Mouse (Mus musculus) embryonic facial prominence, embryonic 11.5 days (tissue): ENCODE data around the gene Rflnb. TPM values are rescaled to one million over a fixed set of nuclear protein-coding genes. Genes with fewer than 3 reads are reported as not detected.
A peak's percentile ranks its signal among the peaks of the same experiment; 100 is the strongest.

Source experiments
- ATAC-seq: fragments of 200-750 bp; cut with Nextera tagmentation; replicated peaks from 2 replicates; pipeline ENCODE4 v1.8.0; 2017; ENCODE audit warnings: low read depth; ENCODE audit not compliant: insufficient number of reproducible peaks, low FRiP score, low TSS enrichment
- DNase-seq: peaks from one replicate; pipeline ENCODE4 v3.0.0-alpha.2; 2015; ENCODE audit warnings: low spot score
- H3K27ac ChIP-seq: fragments of 300-500 bp; sonication (generic); replicated peaks from 2 replicates; pipeline ENCODE4 v1.5.1; 2014; ENCODE audit warnings: mild to moderate bottlenecking, low read depth, low read length, control low read depth
- H3K27me3 ChIP-seq: fragments of 300-500 bp; sonication (generic); 2 replicates; pipeline ENCODE4 v1.6.1; 2014; ENCODE audit warnings: mild to moderate bottlenecking, low read length, moderate library complexity, mixed read lengths; ENCODE audit not compliant: control insufficient read depth, insufficient read depth
- H3K36me3 ChIP-seq: fragments of 300-500 bp; sonication (generic); replicated peaks from 2 replicates; pipeline ENCODE4 v1.6.1; 2014; ENCODE audit warnings: low read depth, mild to moderate bottlenecking, low read length, moderate library complexity, mixed read lengths; ENCODE audit not compliant: control insufficient read depth, insufficient read depth
- H3K4me1 ChIP-seq: fragments of 300-500 bp; sonication (generic); 2 replicates; pipeline ENCODE4 v1.6.1; 2014; ENCODE audit warnings: low read length, mixed read lengths; ENCODE audit not compliant: control insufficient read depth, insufficient read depth
- H3K4me2 ChIP-seq: fragments of 300-500 bp; sonication (generic); 2 replicates; pipeline ENCODE4 v1.6.1; 2014; ENCODE audit warnings: low read depth, mild to moderate bottlenecking, control low read depth, low read length, moderate library complexity
- H3K4me3 ChIP-seq: fragments of 300-500 bp; sonication (generic); 2 replicates; pipeline ENCODE4 v1.5.1; 2014; ENCODE audit warnings: low read depth, low read length, control low read depth
- H3K9ac ChIP-seq: fragments of 300-500 bp; sonication (generic); replicated peaks from 2 replicates; pipeline ENCODE4 v1.6.1; 2014; ENCODE audit warnings: mild to moderate bottlenecking, control low read depth, low read length
- H3K9me3 ChIP-seq: fragments of 300-500 bp; sonication (generic); replicated peaks from 2 replicates; pipeline ENCODE4 v1.6.1; 2016; ENCODE audit warnings: mild to moderate bottlenecking, low read length, inconsistent platforms, mixed read lengths; ENCODE audit not compliant: control insufficient read depth
- WGBS: fragments of 180-500 bp; shearing (Covaris S2); extraction: QIAGEN DNeasy Blood & Tissue Kit; methylation state at CpG from one replicate; pipeline ENCODE4 v1.1.7; 2014; 5-methylcytosine and 5-hydroxymethylcytosine counted together
- polyA plus RNA-seq: library from polyadenylated mRNA; unstranded; fragments of >200 nt; fragmentation: Nextera tagmentation; extraction: Ambion mirVana; gene quantifications from 2 replicates; pipeline ENCODE4 v1.2.1, GENCODE M21; 2014

Rflnb gene
- polyA plus RNA-seq, 1 experiment from 2014 or later: 34.7 TPM

GRCm38 (mm10) chr11:76042882-76043281 lies 15.3 kb upstream of the Rflnb start:
- 38% methylated on average over 5 of the region's 5 CpGs for WGBS
- no peak for DNase-seq
- H3K27me3 ChIP-seq: no peaks in the 10 kb centered on the region
- H3K9me3 ChIP-seq: no peaks in the 10 kb centered on the region
- H3K4me3 ChIP-seq: no peak overlapping the region
- ATAC-seq: no peak
- H3K36me3 ChIP-seq: no peaks in the 10 kb centered on the region
- H3K4me1 ChIP-seq: peaks cover 3% of the 10 kb centered on the region; the same call in 1 of the 2 replicates
- H3K27ac ChIP-seq: no peak overlapping the region
- H3K9ac ChIP-seq: no peak overlapping the region
- no peak overlapping the region for H3K4me2 ChIP-seq

GRCm38 (mm10) chr11:76042041-76042638 lies 14.6 kb upstream of the Rflnb start:
- no peaks in the 10 kb centered on the region for H3K27me3 ChIP-seq
- H3K4me1 ChIP-seq: peaks cover 3% of the 10 kb centered on the region; the same call in 1 of the 2 replicates
- peak overlapping the region; percentile 59; the same call in 1 of the 2 replicates for H3K27ac ChIP-seq
- no peaks in the 10 kb centered on the region for H3K36me3 ChIP-seq
- no peaks in the 10 kb centered on the region for H3K9me3 ChIP-seq
- no peak overlapping the region for H3K9ac ChIP-seq
- no peak overlapping the region for H3K4me3 ChIP-seq
- DNase-seq (no peak), ATAC-seq (no peak)
- H3K4me2 ChIP-seq: no peak overlapping the region
- 54% methylated on average over 10 of the region's 10 CpGs for WGBS

DNA sequence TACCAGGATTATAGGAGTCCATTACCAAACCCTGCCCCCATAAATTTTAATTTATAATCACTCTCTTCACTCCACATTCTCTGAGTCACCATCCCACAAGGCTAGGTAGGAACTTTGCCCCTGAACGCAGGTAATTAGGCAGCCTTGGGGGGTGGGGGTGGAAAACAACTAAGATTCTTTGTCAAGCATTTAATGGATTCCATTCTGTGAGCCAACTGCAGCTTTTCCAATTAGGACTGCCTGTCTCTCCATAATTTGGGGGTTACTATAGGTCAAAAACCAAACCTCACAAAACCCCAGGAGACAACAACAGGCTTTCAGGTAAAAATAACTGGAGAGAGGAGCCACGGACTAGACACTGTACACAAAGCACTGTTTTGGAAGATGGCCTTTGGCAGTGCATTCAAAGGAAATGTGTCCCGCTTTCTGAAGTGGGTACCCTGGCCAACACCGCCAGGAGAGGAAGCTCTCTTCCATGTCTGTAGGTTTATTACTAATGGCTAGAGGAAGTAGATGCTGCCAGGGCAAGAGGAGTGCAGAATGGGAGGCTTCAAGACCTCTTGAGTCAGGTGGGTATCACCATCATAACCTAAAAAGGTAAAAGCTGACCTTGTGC lies 13.3 kb upstream of the Rflnb start:
- Histone ChIP-seq H3K36me3 (no peaks in the 10 kb centered on the region), H3K4me3 (no peak overlapping the region), H3K9ac (no peak overlapping the region), H3K27ac (no peak overlapping the region), H3K27me3 (no peaks in the 10 kb centered on the region), H3K4me1 (peaks cover 3% of the 10 kb centered on the region; the same call in 1 of the 2 replicates), H3K4me2 (no peak overlapping the region), H3K9me3 (no peaks in the 10 kb centered on the region)
- ATAC-seq (no peak), DNase-seq (no peak)
- WGBS: 45% methylated on average over 4 of the region's 4 CpGs

DNA sequence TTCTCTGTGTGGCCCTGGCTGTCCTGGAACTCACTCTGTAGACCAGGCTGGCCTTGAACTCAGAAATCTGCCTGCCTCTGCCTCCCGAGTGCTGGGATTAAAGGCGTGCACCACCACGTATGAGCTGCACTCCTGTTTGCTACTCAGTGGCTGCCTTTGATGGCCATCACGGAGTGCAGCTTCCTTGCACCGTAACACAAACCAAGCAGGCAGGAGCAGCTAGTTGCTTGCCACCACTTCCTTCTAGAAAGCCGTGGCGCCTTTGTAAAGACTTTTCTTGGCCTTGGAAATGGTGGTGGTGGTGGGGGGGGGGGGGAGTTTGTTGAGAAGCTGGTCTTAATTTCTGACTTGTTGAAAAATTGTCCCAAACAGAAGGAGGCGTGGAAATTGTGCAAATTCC lies 12.5 kb upstream of the Rflnb start:
- WGBS: 86% methylated on average over 8 of the region's 8 CpGs
- ATAC-seq: no peak

DNA sequence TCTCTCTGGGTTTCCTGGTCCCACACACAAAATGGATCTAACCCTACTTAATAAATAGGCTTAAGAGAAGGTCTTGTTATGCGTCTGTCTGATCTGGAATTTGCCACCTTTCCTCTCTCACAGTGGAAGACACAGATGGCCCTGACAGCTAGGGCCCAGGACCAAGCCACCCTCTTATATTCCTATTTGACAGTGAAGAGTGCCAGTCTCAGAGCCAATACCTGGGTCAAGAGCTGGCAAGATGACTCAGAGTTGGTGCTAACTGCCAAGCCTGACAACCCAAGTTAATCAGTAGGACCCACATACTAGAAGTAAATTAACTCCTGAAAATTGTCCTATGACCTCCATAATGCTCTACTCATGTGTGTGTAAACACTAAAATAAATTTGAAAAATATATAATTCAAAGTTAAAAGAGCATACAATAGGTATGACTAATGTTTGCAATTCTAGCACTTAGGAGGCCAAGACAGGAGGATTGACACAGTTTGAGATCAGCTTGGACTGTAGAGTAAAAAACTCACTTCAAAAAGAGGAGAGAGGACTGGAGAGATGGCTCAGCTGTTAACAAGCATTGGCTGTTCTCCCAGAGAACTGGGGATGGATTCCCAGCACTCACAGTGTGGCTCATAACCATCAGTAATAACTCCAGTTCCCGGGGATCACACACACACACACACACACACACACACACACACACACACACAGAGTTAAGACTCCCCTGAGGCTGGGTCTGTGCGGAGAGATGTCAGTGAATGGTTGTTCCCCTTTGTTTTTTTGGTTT lies 11.9 kb upstream of the Rflnb start:
- Histone ChIP-seq H3K27me3 (no peaks in the 10 kb centered on the region), H3K9me3 (no peaks in the 10 kb centered on the region), H3K4me3 (no peak overlapping the region), H3K4me1 (peaks cover 3% of the 10 kb centered on the region; the same call in 1 of the 2 replicates), H3K9ac (no peak overlapping the region), H3K36me3 (no peaks in the 10 kb centered on the region), H3K27ac (no peak overlapping the region), H3K4me2 (no peak overlapping the region)
- WGBS: 88% methylated on average over 3 of the region's 3 CpGs
- no peak for DNase-seq
- ATAC-seq: no peak

More for the DNA sequence above, 12.5 kb upstream of the Rflnb start:
- Histone ChIP-seq H3K4me1 (peaks cover 3% of the 10 kb centered on the region; the same call in 1 of the 2 replicates), H3K27ac (no peak overlapping the region), H3K4me2 (no peak overlapping the region), H3K27me3 (no peaks in the 10 kb centered on the region), H3K36me3 (no peaks in the 10 kb centered on the region), H3K9ac (no peak overlapping the region), H3K4me3 (no peak overlapping the region), H3K9me3 (no peaks in the 10 kb centered on the region)
- DNase-seq: no peak

DNA sequence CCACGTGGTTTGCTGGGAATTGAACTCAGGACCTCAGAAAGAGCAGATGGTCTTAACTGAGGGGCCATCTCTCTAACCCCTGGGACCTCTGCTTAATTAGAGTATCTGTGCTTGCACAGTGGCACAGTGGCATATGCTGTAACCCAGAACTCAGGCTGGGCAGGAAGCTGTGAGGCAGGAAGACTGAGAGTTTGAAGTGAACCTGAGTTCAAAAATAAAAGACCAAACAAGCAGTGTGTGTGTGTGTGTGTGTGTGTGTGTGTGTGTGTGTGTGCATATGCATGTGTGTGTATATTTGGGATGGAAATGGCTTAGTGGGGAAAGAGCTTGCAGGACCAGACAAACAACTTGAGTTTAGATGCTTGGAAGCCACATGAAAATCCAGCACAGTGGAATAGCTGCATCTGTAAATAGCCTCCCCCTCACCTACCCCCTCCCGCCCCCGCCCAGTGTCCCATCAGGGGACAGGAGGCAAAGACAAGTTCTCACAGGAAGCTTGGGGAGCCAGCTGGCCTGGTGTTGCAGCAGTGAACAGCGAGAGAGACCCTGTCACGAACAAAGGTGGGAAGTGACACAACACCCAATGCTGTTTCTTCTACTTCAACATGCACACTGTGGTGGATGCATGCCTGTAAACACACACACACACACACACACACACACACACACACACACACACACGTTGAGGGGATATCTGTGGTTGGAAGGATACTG lies 10.2 kb upstream of the Rflnb start:
- no peak overlapping the region for H3K9ac ChIP-seq
- 55% methylated on average over 6 of the region's 6 CpGs for WGBS

GRCm38 (mm10) chr11:76035182-76035581 lies 7.6 kb upstream of the Rflnb start:
- DNase-seq: no peak
- Histone ChIP-seq H3K9me3 (no peaks in the 10 kb centered on the region), H3K9ac (no peak overlapping the region), H3K4me3 (no peak overlapping the region), H3K27ac (no peak overlapping the region), H3K4me2 (no peak overlapping the region), H3K4me1 (no peaks in the 10 kb centered on the region), H3K36me3 (no peaks in the 10 kb centered on the region), H3K27me3 (no peaks in the 10 kb centered on the region)
- no peak for ATAC-seq
- 82% methylated on average over 8 of the region's 8 CpGs for WGBS

More for the DNA sequence above, 10.2 kb upstream of the Rflnb start:
- Histone ChIP-seq H3K9me3 (no peaks in the 10 kb centered on the region), H3K36me3 (no peaks in the 10 kb centered on the region), H3K4me3 (no peak overlapping the region), H3K27me3 (no peaks in the 10 kb centered on the region), H3K4me2 (no peak overlapping the region), H3K4me1 (peaks cover 3% of the 10 kb centered on the region; the same call in 1 of the 2 replicates), H3K27ac (no peak overlapping the region)
- no peak for ATAC-seq
- DNase-seq: no peak
